Mouse (Mus musculus) kidney, postnatal 4 days (tissue): ENCODE measurements around the gene Hs2st1.
A peak's percentile ranks its signal among the peaks of the same experiment; 100 is the strongest.

ENCODE experiments used
- DNase-seq, 2 experiments: peaks; one replicate each; pipeline ENCODE4 v3.0.0; 2021; ENCODE audit warnings: mixed read lengths in 2 of 2

Gene Hs2st1

DNA sequence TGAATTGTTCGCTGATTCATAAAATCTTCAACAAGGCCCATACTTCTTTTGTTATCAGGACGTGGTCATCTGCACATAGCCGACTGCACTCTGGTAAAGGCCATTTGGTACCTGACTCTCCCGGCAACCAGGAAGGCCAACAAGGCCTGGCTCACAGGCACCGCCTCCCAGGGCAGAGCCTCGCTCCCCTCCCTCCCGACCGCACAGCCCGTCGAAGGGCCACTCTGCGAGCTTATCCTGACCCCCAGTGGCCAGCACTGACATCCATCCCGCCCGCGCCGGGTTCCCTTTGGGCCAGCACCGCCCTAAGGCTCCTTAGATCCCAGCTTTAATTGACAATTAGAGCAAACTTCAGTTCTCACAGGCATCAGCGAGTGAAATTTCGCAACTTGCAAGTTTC lies 189.1 kb downstream of the Hs2st1 start:
- peak; percentile 89 to 92 for DNase-seq

DNA sequence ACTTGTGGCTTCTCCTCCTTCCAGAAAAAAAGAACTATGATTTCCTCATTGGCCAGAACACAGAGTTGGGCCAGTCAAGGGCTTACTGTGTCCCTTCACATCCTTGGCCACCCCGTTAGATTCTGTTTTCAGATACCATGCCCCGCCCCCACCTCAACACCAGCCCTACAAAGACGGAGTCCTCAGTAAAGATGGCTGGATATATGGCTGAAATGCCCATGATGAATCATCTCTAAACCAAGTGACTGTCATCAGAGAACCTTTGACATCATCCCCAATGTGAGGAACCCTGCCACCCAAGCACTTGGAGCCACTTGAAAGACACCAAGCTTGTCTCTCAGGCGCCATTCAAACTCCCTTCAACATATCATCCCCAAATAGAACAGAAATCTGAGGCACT lies 190.2 kb downstream of the Hs2st1 start:
- DNase-seq = no peak
